7 mouse cellular contexts compared by ENCODE assay signal in the genomic region with DNA sequence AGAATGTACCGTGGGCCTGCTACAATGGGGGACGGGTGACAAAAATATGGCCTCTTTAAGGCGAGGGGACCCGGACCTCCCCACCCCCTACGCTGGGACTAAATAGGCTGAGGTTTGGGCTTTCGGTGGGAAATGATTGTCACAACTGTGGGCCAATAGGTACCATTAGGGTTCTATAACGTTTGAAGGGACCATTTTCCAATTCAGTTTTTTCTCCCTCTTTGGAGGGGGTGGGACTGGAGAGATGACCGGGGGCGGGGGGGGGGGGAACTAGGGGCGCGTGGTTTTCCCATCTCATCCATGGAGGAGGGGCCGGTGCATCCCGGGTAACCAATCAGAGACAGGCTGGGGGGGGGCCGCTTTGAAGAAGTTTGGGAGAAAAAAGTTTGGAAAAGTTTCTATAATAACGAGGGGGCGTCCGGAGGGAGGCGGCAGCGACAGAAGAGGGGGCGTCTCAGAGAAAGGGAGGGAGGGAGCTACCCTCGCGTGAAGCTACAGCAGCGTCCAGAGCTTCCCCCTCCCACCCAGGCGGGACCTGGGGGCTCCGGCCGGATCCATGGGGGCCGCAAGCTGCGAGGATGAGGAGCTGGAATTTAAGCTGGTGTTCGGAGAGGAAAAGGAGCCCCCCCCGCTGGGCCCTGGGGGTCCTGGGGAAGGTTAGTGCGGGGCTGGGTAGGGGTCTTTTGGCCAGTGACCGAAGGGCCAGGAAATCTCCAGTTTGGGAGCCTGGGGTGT. TPM values are rescaled to one million over a fixed set of nuclear protein-coding genes. Genes with fewer than 3 reads are reported as not detected.
A peak's percentile ranks its signal among the peaks of the same experiment; 100 is the strongest.
DNase-seq lines count a peak whose midpoint lies in the region; ATAC-seq and TF ChIP-seq lines count a peak whose summit lies in the region.

No protein-coding gene starts in this region.

- peak overlapping the region; percentile 80 for H3K9ac ChIP-seq in ES-E14 (ENCODE audit: insufficient read depth, low read depth, low read length, poor library complexity, severe bottlenecking)
- H3K9ac ChIP-seq in hindbrain, embryonic 16.5 days (ENCODE audit: low read depth, low read length) = peak overlapping the region; percentile 54
- no peak overlapping the region; the same call in 1 of the 2 replicates for H3K9ac ChIP-seq in liver, postnatal 0 days (replicated peaks)

- no peak for TF ChIP-seq CTCF in liver, postnatal 0 days (IDR thresholded peaks at IDR 0.05; ENCODE audit: low read depth)

- no peaks in the 10 kb centered on the region for H3K9me3 ChIP-seq in ES-E14 (ENCODE audit: control insufficient read depth, insufficient read depth, low read depth, low read length)
- H3K9me3 ChIP-seq in hindbrain, embryonic 16.5 days (ENCODE audit: control insufficient read depth, low read length) = no peaks in the 10 kb centered on the region
- no peaks in the 10 kb centered on the region for H3K9me3 ChIP-seq in liver, postnatal 0 days (ENCODE audit: low read length)

- no peak for TF ChIP-seq EP300 in liver, postnatal 0 days (IDR thresholded peaks at IDR 0.05; ENCODE audit: low read depth)

- peaks cover 3 to 11% of the 10 kb centered on the region in 2 experiments; a peak in 1 of 4 replicates for H3K4me1 ChIP-seq in ES-E14 (ENCODE audit: control insufficient read depth in 2 of 2, insufficient read depth in 2 of 2, low read length in 2 of 2, poor library complexity in 1 of 2)
- H3K4me1 ChIP-seq in hindbrain, embryonic 16.5 days (ENCODE audit: control insufficient read depth, insufficient read depth, low read depth, low read length) = peaks cover 31% of the 10 kb centered on the region
- H3K4me1 ChIP-seq in liver, postnatal 0 days (ENCODE audit: insufficient read depth) = peaks cover 15% of the 10 kb centered on the region

- peak overlapping the region; percentile 85 for H3K4me2 ChIP-seq in hindbrain, embryonic 16.5 days (ENCODE audit: low read length)
- H3K4me2 ChIP-seq in liver, postnatal 0 days (ENCODE audit: low read depth, low read length) = peak overlapping the region; percentile 95

- H3K4me3 ChIP-seq in ES-E14 (ENCODE audit: insufficient read depth in 1 of 2, low read depth in 1 of 2, low read length in 2 of 2, poor library complexity in 1 of 2, severe bottlenecking in 1 of 2) = peak overlapping the region; percentile 67 to 87
- peak overlapping the region; percentile 63 for H3K4me3 ChIP-seq in hindbrain, embryonic 16.5 days (ENCODE audit: low read length)
- H3K4me3 ChIP-seq in liver, postnatal 0 days (ENCODE audit: low read depth, low read length) = peak overlapping the region; percentile 61

- in situ Hi-C loops in ES-E14 (cut with MboI; ENCODE audit: low sequenced_read_pairs in 2 of 2, unreplicated experiment in 2 of 2) = no loop called here

- H3K36me3 ChIP-seq in ES-E14 (ENCODE audit: control insufficient read depth, insufficient read depth, low read length, poor library complexity, severe bottlenecking) = peaks cover 13% of the 10 kb centered on the region; the same call in 1 of the 2 replicates
- no peaks in the 10 kb centered on the region for H3K36me3 ChIP-seq in hindbrain, embryonic 16.5 days (ENCODE audit: control insufficient read depth, insufficient read depth, low read length)
- H3K36me3 ChIP-seq in liver, postnatal 0 days (replicated peaks; ENCODE audit: insufficient read depth, low read length) = no peaks in the 10 kb centered on the region

- H3K27ac ChIP-seq in ES-E14 (ENCODE audit: insufficient read depth, low read depth, low read length, poor library complexity, severe bottlenecking) = peak overlapping the region; percentile 73
- peak overlapping the region; percentile 73 for H3K27ac ChIP-seq in hindbrain, embryonic 16.5 days (ENCODE audit: low read depth, low read length)
- H3K27ac ChIP-seq in liver, postnatal 0 days (ENCODE audit: low read depth) = no peak overlapping the region

- 2% methylated on average over 29 of the region's 32 CpGs for WGBS in hindbrain, embryonic 16.5 days
- WGBS in liver, postnatal 0 days (ENCODE audit: insufficient replicate concordance) = 7% methylated on average over 31 of the region's 32 CpGs

- ATAC-seq in hindbrain, embryonic 16.5 days = no peak
- no peak for ATAC-seq in liver, postnatal 0 days

- DNase-seq in ES-E14 (ENCODE audit: low read depth, low spot score) = no peak
- DNase-seq in adrenal gland, postnatal 14 days = peak; percentile 82
- peak; percentile 43 for DNase-seq in gastrocnemius, adult 18-20 months (ENCODE audit: low spot score)
- DNase-seq in liver, postnatal 0 days = no peak
- peak; percentile 68 for DNase-seq in retina, postnatal 1 day
- DNase-seq in layer of hippocampus, adult 18-20 months (ENCODE audit: low spot score in 2 of 2) = no peak

- H3K27me3 ChIP-seq in hindbrain, embryonic 16.5 days (replicated peaks; ENCODE audit: control insufficient read depth, insufficient read depth, low read length) = peaks cover 7% of the 10 kb centered on the region; the same call in 1 of the 2 replicates
- peaks cover 52% of the 10 kb centered on the region for H3K27me3 ChIP-seq in liver, postnatal 0 days (ENCODE audit: insufficient read depth, low read length)

TF ChIP-seq in ES-E14, 5 proteins besides CTCF, POLR2A, EP300 and RAD21:
- TF ChIP-seq CHD2 (IDR thresholded peaks at IDR 0.05; ENCODE audit: low read depth, low read length) (no peak), MAFK (IDR thresholded peaks at IDR 0.05; ENCODE audit: insufficient read depth, low read depth, low read length) (no peak), ZC3H11A (IDR thresholded peaks at IDR 0.05; ENCODE audit: borderline replicate concordance, low read depth, low read length) (no peak), ZNF384 (IDR thresholded peaks at IDR 0.05; ENCODE audit: low read depth, low read length) (no peak), HCFC1 (IDR thresholded peaks at IDR 0.05; ENCODE audit: borderline replicate concordance, insufficient read depth, low read length) (no peak)

RNA-seq across cellular contexts. Expression of a gene that starts 1.7 kb away (rescaled TPM):
- 6.4 and 25.4 TPM in 2 replicates for total RNA-seq in ES-E14 (2012; rRNA removed)
- total RNA-seq in adrenal gland, postnatal 14 days (2021) = 23.8 and 31.2 TPM in 2 replicates
- total RNA-seq in gastrocnemius, adult 18-20 months (2021) = 1 to 10 TPM; 1.5 to 3.3 TPM
- 6.5 and 11.9 TPM in 2 replicates for polyA plus RNA-seq in hindbrain, embryonic 16.5 days (2015; fragmentation: Nextera tagmentation; extraction: Ambion mirVana)
- 0.41 and 0.63 TPM in 2 replicates for polyA plus RNA-seq in liver, postnatal 0 days (2015; fragmentation: Nextera tagmentation; extraction: Ambion mirVana)
- total RNA-seq in layer of hippocampus, adult 18-20 months (2021) = 1 to 10 TPM; 1.4 to 2.3 TPM

RNA-seq across cellular contexts. Expression of a gene that starts 29.2 kb away (rescaled TPM):
- 7.1 and 10.4 TPM in 2 replicates for total RNA-seq in ES-E14 (2012; rRNA removed)
- total RNA-seq in adrenal gland, postnatal 14 days (2021) = 14.1 and 18.8 TPM in 2 replicates
- total RNA-seq in gastrocnemius, adult 18-20 months (2021) = 1 to 10 TPM; 1.2 to 1.8 TPM
- 8.4 and 13.7 TPM in 2 replicates for polyA plus RNA-seq in hindbrain, embryonic 16.5 days (2015; fragmentation: Nextera tagmentation; extraction: Ambion mirVana)
- polyA plus RNA-seq in liver, postnatal 0 days (2015; fragmentation: Nextera tagmentation; extraction: Ambion mirVana) = 0.63 and 0.70 TPM in 2 replicates
- 1 to 10 TPM; 7.0 to 8.0 TPM for total RNA-seq in layer of hippocampus, adult 18-20 months (2021)

RNA-seq across cellular contexts. Expression of a gene that starts 36.0 kb away (rescaled TPM):
- 9.0 and 17.8 TPM in 2 replicates for total RNA-seq in ES-E14 (2012; rRNA removed)
- total RNA-seq in adrenal gland, postnatal 14 days (2021) = 5.2 and 7.8 TPM in 2 replicates
- total RNA-seq in gastrocnemius, adult 18-20 months (2021) = 1 to 10 TPM; 1.6 to 2.5 TPM
- polyA plus RNA-seq in hindbrain, embryonic 16.5 days (2015; fragmentation: Nextera tagmentation; extraction: Ambion mirVana) = 2.3 and 3.6 TPM in 2 replicates
- polyA plus RNA-seq in liver, postnatal 0 days (2015; fragmentation: Nextera tagmentation; extraction: Ambion mirVana) = 9.6 and 10.3 TPM in 2 replicates
- 1 to 10 TPM in 1 of 2 experiments, under 1 TPM in 1; 0.52 to 1.1 TPM for total RNA-seq in layer of hippocampus, adult 18-20 months (2021)

RNA-seq across cellular contexts. Expression of a gene that starts 40.8 kb away (rescaled TPM):
- 0.27 and 0.32 TPM in 2 replicates for total RNA-seq in ES-E14 (2012; rRNA removed)
- 14.3 and 17.3 TPM in 2 replicates for total RNA-seq in adrenal gland, postnatal 14 days (2021)
- total RNA-seq in gastrocnemius, adult 18-20 months (2021) = 1 to 10 TPM; 3.8 to 9.1 TPM
- 3.5 and 5.1 TPM in 2 replicates for polyA plus RNA-seq in hindbrain, embryonic 16.5 days (2015; fragmentation: Nextera tagmentation; extraction: Ambion mirVana)
- polyA plus RNA-seq in liver, postnatal 0 days (2015; fragmentation: Nextera tagmentation; extraction: Ambion mirVana) = 1.5 and 1.7 TPM in 2 replicates
- 1 to 10 TPM; 3.1 to 4.4 TPM for total RNA-seq in layer of hippocampus, adult 18-20 months (2021)

RNA-seq across cellular contexts. Expression of a gene that starts 58.9 kb away (rescaled TPM):
- total RNA-seq in ES-E14 (2012; rRNA removed) = 0.67 and 2.1 TPM in 2 replicates
- total RNA-seq in adrenal gland, postnatal 14 days (2021) = 0.48 and 0.71 TPM in 2 replicates
- total RNA-seq in gastrocnemius, adult 18-20 months (2021) = under 1 TPM; 0.16 to 0.17 TPM
- polyA plus RNA-seq in hindbrain, embryonic 16.5 days (2015; fragmentation: Nextera tagmentation; extraction: Ambion mirVana) = 0.22 and 0.79 TPM in 2 replicates
- 21.6 and 22.0 TPM in 2 replicates for polyA plus RNA-seq in liver, postnatal 0 days (2015; fragmentation: Nextera tagmentation; extraction: Ambion mirVana)
- under 1 TPM in 1 of 2 experiments, not detected in 1; 0.45 TPM for total RNA-seq in layer of hippocampus, adult 18-20 months (2021)

Comparison
In these comparisons a context has a peak if more than half of its experiments do, and no peak if none do; other contexts are left out.
1. DNase-seq: peak in adrenal gland, postnatal 14 days (single experiment), gastrocnemius, adult 18-20 months (single experiment) and retina, postnatal 1 day (single experiment); none in ES-E14 (single experiment), liver, postnatal 0 days (single experiment) and layer of hippocampus, adult 18-20 months (0 of 2).
2. Peak in every context shown above with its lines, with median percentiles within 50 percentile points of each other: H3K4me3 ChIP-seq.